Mouse (Mus musculus) thymus, postnatal 25 days (tissue): Measurements from ENCODE around the gene Irf2.

Source experiments
- DNase-seq: peaks from one replicate; pipeline ENCODE4 v3.0.0; 2022

The Irf2 gene

DNA sequence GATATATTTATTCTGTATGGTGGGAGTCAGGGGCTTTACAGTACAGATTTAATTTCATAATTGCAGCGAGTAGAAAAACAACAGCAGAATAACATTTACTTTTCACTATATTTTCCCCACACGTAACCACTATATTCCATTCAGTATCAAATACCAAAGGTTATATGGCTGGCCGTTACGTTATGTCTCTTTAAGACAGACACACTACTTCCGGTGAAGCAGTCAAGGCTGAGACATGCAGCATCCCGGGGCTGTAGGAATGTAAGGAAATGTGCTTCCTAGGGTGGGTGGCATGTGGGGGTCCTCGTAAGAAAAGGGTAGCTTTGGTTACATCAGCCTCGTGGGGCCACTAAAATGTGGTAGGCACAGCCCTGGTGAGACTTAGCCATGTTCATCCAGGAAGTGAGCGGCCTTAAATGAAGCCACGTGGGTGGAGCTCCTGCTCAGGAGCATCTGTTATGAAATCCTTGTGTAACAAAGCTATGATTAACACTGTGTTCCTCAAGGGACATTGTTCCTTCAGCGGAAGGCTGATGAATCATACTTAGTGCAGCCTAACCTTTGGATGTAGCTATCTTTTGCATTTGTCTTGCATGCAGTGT is 71.6 kb downstream of the Irf2 start:
- DNase-seq, result no peak

DNA sequence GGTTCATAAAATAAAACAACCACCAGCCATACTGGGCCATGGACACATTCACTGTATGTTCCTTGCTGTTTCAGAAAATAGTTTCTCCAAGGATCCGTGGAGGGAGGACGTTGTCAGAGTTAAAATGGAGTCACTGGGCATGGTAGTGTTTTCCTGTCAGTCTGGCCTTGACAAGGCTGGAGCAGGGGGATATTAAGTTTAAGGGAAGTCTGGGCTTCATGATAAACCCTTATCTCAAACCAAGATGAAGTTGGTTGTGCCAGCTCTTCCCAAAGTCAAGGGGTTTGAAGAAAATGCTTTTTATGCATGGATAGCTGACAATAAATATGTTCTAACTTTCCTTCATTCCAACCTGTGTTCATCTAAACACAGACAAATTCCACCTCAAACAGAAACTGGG is 72.4 kb downstream of the Irf2 start:
- DNase-seq, result no peak

DNA sequence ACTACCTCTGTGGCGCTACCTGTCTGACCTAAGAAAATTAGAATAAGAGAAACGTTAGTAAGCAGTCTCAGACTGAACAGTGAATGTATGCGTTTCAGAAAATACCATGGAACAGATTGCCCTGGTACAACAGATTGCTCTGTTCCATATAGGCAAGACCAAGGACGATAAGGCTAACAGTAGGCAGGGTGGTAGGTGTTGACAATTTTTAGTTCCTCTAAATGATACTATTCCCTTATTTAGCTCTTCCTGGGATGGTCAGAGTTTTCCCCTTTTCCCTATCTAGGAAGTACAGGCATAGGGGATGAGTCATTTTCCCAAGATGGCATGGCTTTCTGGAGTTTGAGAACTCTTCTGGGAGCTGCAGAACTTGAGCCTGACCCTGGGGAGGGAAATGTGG is 73.4 kb downstream of the Irf2 start:
- no peak for DNase-seq

DNA sequence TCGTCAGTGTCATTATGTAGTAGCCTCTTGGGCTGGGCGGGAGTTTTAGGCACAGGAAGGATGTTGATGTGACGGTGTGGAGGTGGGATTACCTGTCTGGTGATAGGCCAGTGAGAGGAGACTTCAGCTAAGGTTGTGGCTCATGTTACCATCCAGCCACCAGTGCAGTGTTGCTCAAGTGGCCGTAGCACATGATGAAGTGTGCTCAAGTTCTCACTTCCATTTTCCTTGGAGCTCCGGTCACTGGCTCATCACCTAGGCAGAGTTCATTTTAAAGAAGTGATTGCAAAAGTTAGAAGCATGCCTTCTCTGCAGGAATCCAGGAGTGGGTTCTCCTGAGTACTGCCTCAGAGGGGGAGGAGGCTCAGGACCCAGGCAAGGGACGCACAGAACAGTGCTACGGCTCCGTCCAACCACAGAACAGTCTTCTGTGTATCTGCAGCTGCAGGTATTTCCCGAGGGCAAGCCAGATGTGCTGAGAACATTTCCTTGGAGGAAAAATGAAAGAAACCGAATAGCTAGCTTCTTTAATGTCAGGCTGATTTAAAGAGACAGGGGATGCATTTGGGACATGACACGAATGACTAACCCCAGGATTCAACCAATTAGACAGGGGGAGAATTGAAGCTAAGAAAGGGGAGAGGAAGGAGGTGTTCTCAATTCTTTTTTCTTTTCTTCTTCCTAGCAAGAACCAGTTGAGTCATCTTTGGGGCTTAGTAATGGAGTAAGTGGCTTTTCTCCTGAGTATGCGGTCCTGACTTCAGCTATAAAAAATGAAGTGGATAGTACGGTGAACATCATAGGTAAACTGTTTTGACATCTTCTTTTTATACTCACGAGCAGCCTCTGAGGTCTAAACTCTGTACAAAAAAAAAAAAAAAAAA is 78.8 kb downstream of the Irf2 start:
- no peak for DNase-seq

DNA sequence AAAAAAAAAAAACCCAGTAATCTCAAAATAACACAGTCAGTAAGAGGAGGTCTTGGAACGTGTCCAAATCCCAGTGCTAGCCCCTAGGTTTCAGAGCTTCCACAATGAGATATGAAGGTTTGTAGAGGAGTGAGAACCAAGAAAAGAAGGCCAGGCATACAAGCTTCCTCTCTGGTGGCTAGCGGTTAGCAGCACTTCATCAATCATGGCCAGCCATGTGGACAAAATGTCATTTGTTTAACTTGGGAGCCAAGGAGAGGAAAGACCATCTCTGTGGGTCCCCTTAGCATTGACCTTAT is 79.4 kb downstream of the Irf2 start:
- DNase-seq, result no peak

DNA sequence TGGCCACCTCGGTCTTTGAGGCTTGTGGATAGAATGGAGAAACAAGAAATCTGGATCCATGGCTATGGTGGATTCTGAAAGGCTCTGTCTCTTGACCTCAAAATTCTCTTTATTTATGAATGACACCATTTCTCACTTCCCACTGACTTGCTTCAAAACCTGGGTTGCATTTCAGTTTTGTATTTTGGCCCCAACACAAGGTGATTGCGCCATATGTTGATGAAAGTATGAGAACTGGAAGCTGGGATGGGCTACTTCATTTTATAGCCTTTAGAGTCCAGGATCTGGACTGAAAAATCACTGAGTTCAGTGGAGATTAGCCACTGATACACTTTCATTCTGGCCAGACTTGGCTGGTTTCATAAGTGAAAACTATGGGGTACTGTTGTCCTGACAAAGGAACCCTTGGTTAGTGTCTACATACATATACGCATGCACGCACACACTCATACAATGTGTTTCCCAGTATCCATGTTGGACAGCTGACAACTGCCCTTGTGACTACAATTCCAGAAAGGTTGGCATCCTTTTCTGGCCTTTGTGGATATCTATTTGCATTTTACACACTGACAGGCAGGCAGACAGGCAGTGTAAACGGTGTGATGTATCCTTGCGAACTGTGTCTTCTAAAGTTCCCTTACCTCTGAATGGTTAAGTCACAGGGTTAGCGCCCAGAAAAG is 89.3 kb downstream of the Irf2 start:
- DNase-seq, result no peak

DNA sequence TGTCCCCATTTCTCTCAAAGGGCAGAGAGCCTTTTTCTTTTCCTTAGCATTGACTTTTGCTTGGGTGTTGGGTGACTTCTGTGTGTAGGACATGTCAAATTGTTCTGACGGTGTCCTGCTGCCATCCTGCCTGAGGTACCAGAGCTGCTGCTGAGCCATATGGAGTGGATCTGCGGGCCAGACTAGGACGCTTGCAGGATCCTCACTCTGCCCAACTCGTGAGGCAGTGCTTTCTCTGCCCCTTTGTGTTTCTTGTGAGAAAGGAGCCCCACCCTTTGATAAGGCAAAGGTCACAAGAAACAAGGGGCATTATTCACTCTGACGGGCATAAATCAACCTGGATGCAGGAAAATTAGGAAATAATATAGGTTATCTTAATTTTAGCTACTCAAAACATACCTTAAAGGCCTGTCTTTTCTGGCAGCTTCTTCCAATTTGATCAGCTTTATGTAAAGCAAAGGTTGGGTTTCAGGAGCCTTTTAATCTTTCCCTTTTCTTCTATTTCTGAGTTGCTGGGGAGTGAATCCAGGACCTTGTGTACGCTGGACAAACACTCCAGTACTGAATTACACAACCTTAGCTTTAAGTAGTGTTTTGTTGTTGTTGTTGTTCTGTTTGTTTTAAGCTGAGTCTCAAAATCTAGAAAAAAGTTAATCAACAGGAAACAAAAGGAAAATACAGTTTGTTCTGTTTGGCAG is 90.0 kb downstream of the Irf2 start:
- DNase-seq, result no peak

DNA sequence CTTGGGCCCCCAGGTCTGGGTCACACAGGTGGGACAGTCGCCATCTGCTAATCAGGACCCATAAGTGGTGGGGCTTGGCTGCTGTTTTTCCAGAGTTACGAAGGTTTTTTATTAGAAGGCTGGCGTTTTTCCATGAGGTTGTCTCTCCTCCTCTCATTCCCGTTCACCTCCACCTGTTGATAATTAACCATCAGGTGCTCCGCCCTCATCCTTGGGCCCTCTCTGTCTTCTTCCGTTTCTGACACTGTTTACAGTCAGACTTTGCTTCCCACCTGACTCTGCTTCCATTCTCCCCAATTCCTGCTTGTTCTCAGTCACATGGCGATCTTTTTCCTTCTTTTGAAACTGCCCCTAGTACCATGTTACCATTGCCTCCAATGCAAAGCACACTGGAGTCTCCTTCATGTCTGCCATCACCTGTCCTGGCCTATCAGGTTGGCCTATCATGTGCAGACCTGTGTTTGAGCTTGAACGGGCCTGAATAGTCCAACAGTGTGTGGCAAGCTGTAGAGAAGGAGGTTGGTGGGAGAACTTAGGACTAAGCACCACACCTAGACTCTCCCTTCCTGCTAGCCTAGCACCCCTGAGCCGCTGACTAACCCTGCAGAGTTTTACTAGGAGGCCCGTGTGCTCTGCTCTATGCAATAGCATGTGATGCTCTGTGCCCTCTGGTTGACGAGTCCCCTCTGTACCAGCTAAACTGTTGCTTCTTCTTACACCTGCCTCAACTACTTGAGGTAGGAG is 90.8 kb downstream of the Irf2 start:
- DNase-seq, result no peak

DNA sequence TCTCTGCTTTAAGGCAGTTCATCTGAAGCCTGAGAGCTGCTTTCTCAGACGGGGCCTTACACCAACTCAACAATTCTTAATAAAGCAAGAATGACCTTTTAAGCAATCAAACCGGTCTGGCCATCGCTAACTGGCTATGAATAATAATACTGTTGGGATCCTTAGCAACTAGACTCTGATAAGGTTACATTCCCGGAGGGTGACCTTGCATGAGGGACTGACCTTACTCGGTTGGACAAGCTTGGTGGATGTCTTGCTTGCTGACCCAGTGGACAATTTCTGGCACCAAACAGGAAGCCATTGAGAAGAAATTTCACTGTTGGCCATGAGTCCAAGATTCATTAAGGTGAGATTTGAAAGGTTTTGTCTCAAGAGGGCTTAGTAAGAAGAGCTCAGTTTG is 92.4 kb downstream of the Irf2 start:
- no peak for DNase-seq

DNA sequence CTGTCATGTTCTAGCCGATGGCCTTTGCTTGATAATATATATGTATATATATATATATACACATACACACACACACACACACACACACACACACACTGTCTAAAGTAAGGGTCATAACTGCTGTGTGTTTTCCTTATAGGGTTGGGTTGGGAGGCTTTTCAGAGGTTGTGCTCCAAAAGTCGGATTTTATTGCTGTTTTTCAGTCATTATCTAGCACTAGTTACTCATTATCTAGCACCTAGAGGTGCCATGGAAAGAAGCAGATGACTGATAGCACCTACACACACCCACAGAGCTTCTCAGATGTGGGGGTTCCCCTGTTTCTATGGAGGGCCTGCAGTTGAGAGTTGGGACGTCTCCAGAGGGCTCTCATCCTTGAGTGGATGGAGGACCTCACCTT is 92.9 kb downstream of the Irf2 start:
- no peak for DNase-seq

DNA sequence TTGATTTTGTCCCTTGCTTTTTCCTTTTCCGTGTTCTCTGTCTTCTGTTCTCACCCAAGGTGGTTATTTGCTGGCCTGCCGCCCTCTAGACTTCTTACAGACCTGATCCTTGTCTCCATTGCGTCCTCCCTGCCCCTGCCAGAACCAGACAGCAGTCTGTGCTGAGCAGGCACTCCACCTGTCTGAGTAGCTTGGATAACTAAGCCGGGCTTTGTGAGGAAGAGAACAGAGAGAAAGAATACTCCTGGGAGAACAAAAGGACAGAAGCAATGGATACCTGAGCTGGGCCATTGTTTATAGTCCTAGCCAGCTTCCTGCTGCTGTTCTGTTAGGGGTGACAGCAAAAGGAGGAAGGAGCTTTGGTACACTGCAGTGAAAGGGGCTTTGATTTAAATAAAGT is 94.2 kb downstream of the Irf2 start:
- no peak for DNase-seq

DNA sequence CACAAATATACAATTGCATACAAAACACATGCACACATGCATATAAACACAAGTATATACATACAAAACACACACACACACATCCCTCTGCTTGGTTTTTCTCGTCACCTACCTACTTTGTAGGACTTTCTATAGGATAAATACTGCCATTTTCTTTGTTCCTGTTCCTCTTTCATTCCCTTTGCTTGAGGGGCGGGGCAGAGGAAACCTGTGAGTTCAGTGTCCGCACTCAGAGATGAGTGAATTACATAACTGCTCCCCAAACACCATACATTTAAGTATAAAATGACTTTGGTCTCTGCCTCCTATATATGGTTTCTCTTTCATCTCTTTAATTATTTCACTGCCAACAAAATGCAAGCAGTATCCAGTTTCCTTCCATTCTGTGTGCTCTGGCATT is 94.9 kb downstream of the Irf2 start:
- no peak for DNase-seq

DNA sequence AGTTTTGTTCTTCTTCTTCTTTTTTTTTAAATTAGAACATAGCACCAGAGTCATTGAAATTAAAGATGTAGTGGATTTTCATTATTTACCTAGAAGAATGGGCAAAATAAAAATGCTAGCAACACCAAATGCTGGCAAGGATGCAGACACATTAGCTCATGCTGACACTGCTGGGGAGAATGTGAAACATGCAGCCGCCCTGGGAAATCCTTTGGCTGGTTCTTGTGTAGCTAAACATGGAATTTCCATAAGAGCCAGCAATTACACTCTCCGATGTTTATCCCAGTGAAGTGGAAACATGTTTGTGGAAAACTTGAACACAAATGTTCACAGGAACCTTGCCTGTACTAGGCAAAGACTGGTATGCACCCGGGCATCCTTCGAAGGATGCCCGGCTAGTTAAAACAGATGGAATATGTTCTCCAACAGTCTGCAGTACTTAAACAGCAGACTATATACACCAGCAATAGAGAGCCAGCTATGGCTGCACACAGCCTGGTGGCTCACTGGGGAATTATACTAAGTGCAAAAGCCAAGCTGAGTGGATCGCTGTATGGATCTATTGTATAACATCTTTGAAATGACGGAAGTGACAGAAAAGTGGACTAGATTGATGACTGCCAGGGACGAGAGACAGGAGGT is 96.6 kb downstream of the Irf2 start:
- no peak for DNase-seq

DNA sequence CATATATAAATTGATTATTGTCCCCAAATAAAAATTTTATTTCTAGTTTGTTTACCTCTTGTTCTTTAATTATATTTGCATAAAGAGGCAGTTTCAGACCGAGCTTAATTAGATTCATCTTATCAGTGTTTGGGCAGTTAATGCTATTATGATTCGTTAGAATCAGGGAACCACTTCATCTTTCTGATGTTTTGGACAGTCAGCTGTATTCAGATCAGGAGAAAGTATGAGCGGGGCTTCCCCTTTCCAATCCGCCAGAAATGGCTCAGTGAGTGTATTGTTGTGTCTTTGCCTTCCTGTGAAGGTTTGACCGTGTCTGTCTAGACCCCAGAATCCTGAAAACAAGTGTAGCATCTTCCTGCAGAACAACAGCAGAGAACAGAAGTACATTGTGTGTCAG is 97.4 kb downstream of the Irf2 start:
- DNase-seq, result no peak

DNA sequence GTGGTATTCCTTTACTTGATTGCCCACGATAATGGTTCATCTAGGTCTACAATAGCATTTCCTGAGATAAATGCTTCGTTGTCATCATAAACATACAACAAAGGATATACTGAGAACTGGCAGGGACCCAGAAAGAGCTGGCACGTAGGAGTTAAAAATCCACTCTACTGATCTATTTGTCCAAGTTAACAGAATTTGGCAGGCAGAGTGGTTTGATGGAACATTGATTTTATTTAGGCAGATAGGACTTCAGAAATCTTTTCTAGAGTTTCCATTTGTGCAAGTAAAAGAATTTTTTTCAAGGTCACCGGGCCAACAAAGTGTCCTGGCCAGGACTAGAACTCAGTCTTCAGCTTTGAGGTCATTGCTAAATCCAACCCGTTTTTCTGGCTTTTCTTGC is 98.5 kb downstream of the Irf2 start:
- no peak for DNase-seq

DNA sequence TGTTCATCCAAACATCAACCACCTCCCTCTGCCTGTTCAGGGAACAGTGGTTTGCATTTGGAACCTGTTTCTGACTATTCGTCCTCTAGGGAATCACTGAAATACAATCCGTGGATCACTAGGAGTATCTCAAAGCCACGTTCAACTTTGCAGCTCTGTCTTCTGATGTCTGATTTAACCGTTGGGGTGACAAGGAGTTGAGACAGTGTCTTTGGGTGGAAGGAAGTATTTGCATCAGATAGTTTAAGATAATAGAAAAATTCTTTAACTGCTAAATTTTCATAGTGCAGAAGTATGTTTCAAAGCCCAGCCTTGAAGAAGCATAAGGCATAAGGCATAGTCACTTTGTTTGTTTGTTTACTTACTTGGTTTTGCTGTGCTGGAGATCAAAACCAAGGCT is 100.9 kb downstream of the Irf2 start:
- DNase-seq, result no peak

DNA sequence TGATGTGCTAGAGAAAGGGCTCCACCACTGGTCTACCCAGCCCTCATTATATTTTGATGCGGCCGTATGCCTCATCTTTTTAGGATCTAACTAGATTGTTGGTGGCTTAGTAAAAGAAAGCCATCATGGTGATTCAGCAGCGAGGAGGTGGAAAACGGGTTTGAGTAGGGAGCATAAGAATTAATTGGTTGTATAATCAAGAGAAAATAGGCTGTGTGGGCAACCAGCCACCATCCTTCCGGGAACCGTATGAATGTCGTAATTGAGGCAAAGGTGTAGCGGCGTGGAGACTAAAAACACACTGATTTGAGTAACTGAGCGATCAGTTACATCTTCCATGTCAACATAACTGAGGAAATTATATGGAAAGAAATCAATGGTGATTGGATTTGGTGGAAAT is 101.3 kb downstream of the Irf2 start:
- no peak for DNase-seq

DNA sequence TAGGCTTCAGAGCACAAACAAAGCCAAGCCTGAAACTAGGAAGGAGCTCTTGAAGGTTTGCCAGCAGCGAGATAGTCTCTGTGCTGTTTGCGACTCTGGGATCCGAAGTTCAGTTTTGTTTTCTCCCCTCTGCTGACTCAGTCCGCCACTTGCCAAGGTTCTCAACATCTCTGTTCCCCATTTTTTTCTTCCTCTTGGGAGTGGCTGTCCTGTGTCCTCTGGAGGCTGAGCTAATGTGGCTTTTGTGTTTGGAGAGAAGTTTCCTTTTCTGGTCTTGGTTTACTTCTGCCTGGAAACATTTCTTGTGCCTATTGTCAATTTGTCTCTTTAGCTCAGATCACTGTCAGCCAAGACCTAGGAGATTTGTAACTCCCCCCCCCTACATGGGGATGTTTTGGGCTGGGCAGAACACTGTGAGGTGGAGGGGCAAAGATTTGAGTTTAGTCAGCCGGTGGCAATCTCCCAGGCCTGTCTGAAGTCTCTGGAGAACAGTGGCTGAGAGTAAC is 103.2 kb downstream of the Irf2 start:
- no peak for DNase-seq

DNA sequence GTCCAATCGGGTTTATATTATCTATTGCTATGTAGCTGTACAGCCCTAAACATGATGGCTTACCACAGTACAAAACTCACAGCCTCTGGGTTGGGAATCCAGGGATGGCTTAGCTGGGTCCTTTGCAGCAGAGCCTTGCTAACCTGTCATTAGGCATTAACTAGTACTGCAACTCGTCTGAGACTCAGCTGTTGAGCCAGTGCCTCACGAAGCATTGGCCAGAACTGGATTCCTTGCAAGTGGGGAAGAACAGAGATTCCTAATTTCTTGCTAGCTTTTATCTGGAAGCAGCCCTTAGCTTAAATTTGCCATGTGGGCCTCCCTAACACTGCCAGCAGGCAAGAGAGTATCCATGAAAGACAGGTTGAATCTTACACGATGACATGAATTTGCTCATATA is 104.3 kb downstream of the Irf2 start:
- DNase-seq, result no peak

DNA sequence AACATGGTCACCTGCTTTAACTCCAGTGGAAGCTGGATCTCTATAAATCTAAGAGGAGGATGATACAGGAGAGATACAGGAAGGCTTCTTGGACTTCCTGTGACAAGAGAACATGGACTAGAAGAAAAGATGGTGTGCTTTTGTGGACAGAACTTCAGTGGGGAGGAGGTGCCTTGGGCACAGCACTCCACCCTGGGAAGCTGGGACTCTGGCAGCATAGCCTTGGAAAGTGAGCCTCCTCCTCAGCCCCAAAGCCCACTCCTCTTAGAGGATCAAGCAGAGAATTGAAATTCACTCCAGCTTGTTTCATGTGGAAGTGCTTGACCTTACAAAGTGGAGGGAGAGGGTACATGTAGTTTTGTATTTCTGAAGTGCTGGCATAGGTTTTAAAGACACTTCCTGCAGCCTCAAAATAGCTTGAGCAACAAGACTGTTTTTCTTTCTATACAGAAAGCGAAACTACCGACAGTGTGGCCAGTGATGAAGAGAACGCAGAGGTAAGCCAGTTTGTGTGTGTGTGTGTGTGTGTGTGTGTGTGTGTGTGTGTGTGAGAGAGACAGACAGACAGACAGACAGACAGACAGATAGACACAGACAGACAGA is 104.9 kb downstream of the Irf2 start:
- DNase-seq, result peak; percentile 33

DNA sequence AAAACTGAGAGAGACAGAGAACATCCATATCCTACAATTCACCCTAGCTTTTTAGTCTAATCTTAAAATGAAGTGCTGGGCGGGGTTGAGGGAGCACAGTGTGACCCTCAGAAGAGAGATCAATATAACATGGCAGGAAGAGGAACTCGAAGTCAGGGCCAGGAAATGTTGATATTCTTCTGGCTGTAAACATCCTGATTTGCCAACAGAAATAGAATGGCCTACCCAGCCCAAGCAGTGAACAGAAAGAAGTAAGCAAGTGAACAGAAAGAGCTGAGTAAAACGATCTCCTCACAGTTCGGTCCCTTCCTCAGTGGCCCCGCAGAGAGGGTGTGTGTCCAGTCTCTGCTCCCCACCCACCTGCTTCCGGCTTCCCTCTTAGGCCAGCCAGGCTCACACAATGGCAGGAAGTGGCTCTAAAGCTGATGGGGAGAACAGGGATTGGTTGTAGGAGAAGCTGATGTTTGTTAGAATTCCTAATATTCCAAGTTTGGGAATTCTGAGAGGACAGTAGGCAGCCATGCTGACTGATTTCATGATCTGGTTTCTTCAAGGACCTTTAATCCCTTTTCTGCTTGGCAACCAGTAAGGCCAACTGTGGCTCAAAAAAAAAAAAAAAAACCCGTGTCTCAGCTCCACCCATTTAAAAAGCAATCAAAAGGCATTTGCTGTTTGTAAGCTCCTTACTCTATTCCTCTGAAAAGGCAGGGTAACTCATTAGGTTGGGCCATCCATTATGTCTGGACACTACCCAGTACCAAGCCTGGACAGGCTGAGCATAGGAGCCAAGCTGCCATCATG is 105.6 kb downstream of the Irf2 start:
- DNase-seq, result no peak
